In genomic region chr5:129465788-129466187, GRCm38 (mm10) we compare ENCODE assay signal across 31 mouse cellular contexts. TPM values are rescaled to one million over a fixed set of nuclear protein-coding genes. Genes with fewer than 3 reads are reported as not detected.
DNase-seq lines count a peak whose midpoint lies in the region; ATAC-seq and TF ChIP-seq lines count a peak whose summit lies in the region.
"Had no signal": no experiment of that assay in that cellular context is flagged by ENCODE, and none has a peak within 500 bp of the region (broad histone marks: within the 10 kb centered on the region; RNA-seq: fewer than 3 reads in every experiment).

No protein-coding gene starts in this region.

- no peak for ATAC-seq in midbrain, postnatal 0 days (ENCODE audit: low FRiP score)
- no peak for ATAC-seq in kidney, embryonic 16.5 days (ENCODE audit: low FRiP score, low TSS enrichment)
- ATAC-seq: activated CD4-positive, CD25-positive, alpha-beta regulatory T cell, adult 4 months; forebrain, embryonic 13.5 days; inflammation-experienced regulatory T-cells, adult 6 months had no signal

- H3K9me3 ChIP-seq in midbrain, postnatal 0 days (ENCODE audit: low read length) = no peaks in the 10 kb centered on the region
- no peaks in the 10 kb centered on the region for H3K9me3 ChIP-seq in kidney, embryonic 16.5 days (ENCODE audit: low read length)
- H3K9me3 ChIP-seq: embryonic facial prominence, embryonic 10.5 days; embryonic facial prominence, embryonic 15.5 days; forebrain, embryonic 13.5 days; hindbrain, embryonic 10.5 days; hindbrain, embryonic 15.5 days; kidney, embryonic 15.5 days; liver, embryonic 15.5 days; midbrain, embryonic 12.5 days; stomach, embryonic 15.5 days had no signal

- TF ChIP-seq CTCF in midbrain, postnatal 0 days (IDR thresholded peaks at IDR 0.05) = no peak

- H3K36me3 ChIP-seq in midbrain, postnatal 0 days (ENCODE audit: insufficient read depth, low read length) = no peaks in the 10 kb centered on the region
- H3K36me3 ChIP-seq in kidney, embryonic 16.5 days (ENCODE audit: insufficient read depth, low read length) = no peaks in the 10 kb centered on the region
- H3K36me3 ChIP-seq: embryonic facial prominence, embryonic 10.5 days; embryonic facial prominence, embryonic 15.5 days; hindbrain, embryonic 10.5 days; hindbrain, embryonic 15.5 days; kidney, embryonic 15.5 days; liver, embryonic 15.5 days; midbrain, embryonic 12.5 days; stomach, embryonic 15.5 days had no signal

- H3K4me3 ChIP-seq in midbrain, postnatal 0 days (ENCODE audit: low read depth, low read length) = no peak overlapping the region
- no peak overlapping the region for H3K4me3 ChIP-seq in kidney, embryonic 16.5 days (ENCODE audit: low read length)
- H3K4me3 ChIP-seq: embryonic facial prominence, embryonic 10.5 days; embryonic facial prominence, embryonic 15.5 days; forebrain, embryonic 13.5 days; hindbrain, embryonic 10.5 days; hindbrain, embryonic 15.5 days; kidney, embryonic 15.5 days; layer of hippocampus, adult 2 months; liver, embryonic 15.5 days; midbrain, embryonic 12.5 days; stomach, embryonic 15.5 days had no signal

- no peak overlapping the region for H3K4me2 ChIP-seq in midbrain, postnatal 0 days (ENCODE audit: low read depth, low read length, poor library complexity, severe bottlenecking)
- H3K4me2 ChIP-seq in kidney, embryonic 16.5 days (replicated peaks; ENCODE audit: low read depth, low read length) = no peak overlapping the region
- H3K4me2 ChIP-seq: embryonic facial prominence, embryonic 15.5 days; forebrain, embryonic 13.5 days; hindbrain, embryonic 15.5 days; kidney, embryonic 15.5 days; liver, embryonic 15.5 days; lung, embryonic 14.5 days; midbrain, embryonic 12.5 days; stomach, embryonic 15.5 days had no signal

- peak; percentile 64 to 67 for DNase-seq in right cerebral cortex, adult 2 months (ENCODE audit: low spot score in 2 of 2)
- DNase-seq in right cerebral cortex, postnatal 4 days = no peak
- DNase-seq in frontal cortex, postnatal 36 days (ENCODE audit: low spot score in 2 of 2) = peak; percentile 61
- peak; percentile 54 to 69 for DNase-seq in left cerebral cortex, postnatal 36 days (ENCODE audit: low spot score in 2 of 2)
- no peak for DNase-seq in midbrain, postnatal 0 days (ENCODE audit: low spot score)
- no peak for DNase-seq in kidney, adult 9 months
- DNase-seq: adrenal gland, adult 2 months; adrenal gland, postnatal 36 days; B cell, adult 2 months; cerebellum, adult 2 months; cerebellum, postnatal 14 days; gastrocnemius, postnatal 10 days; heart, postnatal 14 days; kidney, adult 11 months; kidney, postnatal 36 days; lung, embryonic 14.5 days; lung, postnatal 36 days; thymus, postnatal 25 days had no signal

- H3K27ac ChIP-seq in midbrain, postnatal 0 days (ENCODE audit: low read depth, low read length) = no peak overlapping the region
- no peak overlapping the region for H3K27ac ChIP-seq in kidney, embryonic 16.5 days (ENCODE audit: low read length)
- H3K27ac ChIP-seq: embryonic facial prominence, embryonic 10.5 days; embryonic facial prominence, embryonic 15.5 days; forebrain, embryonic 13.5 days; hindbrain, embryonic 10.5 days; hindbrain, embryonic 15.5 days; kidney, embryonic 15.5 days; layer of hippocampus, adult 2 months; liver, embryonic 15.5 days; midbrain, embryonic 12.5 days; stomach, embryonic 15.5 days had no signal

- H3K9ac ChIP-seq in midbrain, postnatal 0 days (replicated peaks; ENCODE audit: low read length, poor library complexity, severe bottlenecking) = no peak overlapping the region
- no peak overlapping the region for H3K9ac ChIP-seq in kidney, embryonic 16.5 days (replicated peaks; ENCODE audit: low read length)
- H3K9ac ChIP-seq: embryonic facial prominence, embryonic 15.5 days; forebrain, embryonic 13.5 days; hindbrain, embryonic 15.5 days; kidney, embryonic 15.5 days; liver, embryonic 15.5 days; lung, embryonic 14.5 days; midbrain, embryonic 12.5 days; stomach, embryonic 15.5 days had no signal

- intact Hi-C loops in left cerebral cortex, postnatal 36 days (cut with DNase I) = no loop called here

- no peaks in the 10 kb centered on the region for H3K4me1 ChIP-seq in midbrain, postnatal 0 days (ENCODE audit: insufficient read depth, low read length)
- peaks cover 5% of the 10 kb centered on the region for H3K4me1 ChIP-seq in kidney, embryonic 16.5 days (ENCODE audit: insufficient read depth, low read length)
- H3K4me1 ChIP-seq: forebrain, embryonic 13.5 days; liver, embryonic 15.5 days; midbrain, embryonic 12.5 days had no signal

- no peaks in the 10 kb centered on the region for H3K27me3 ChIP-seq in midbrain, postnatal 0 days (ENCODE audit: insufficient read depth, low read length)
- no peaks in the 10 kb centered on the region for H3K27me3 ChIP-seq in kidney, embryonic 16.5 days (ENCODE audit: insufficient read depth, low read length)
- H3K27me3 ChIP-seq: embryonic facial prominence, embryonic 15.5 days; forebrain, embryonic 13.5 days; hindbrain, embryonic 15.5 days; liver, embryonic 15.5 days; midbrain, embryonic 12.5 days; stomach, embryonic 15.5 days had no signal

- WGBS in midbrain, postnatal 0 days = 65% methylated on average over 2 of the region's 2 CpGs
- 67% methylated on average over 2 of the region's 2 CpGs for whole genome bisulfite sequencing in kidney, embryonic 16.5 days

RNA-seq across cellular contexts. Expression of gene Sfswap, which starts 35.2 kb away (rescaled TPM):
- total RNA-seq in left cerebral cortex, postnatal 36 days (2021) = 100 to 1,000 TPM in 1 of 2 experiments, 10 to 100 TPM in 1; 69.5 to 115 TPM
- total RNA-seq in midbrain, postnatal 0 days (2014; rRNA removed) = 88.2 and 120 TPM in 2 replicates
- 50.1 and 52.1 TPM in 2 replicates for polyA plus RNA-seq in midbrain, postnatal 0 days (2015; fragmentation: Nextera tagmentation; extraction: Ambion mirVana)
- 39.1 and 44.0 TPM in 2 replicates for polyA plus RNA-seq in kidney, embryonic 16.5 days (2015; fragmentation: Nextera tagmentation; extraction: Ambion mirVana)

Comparison
In these comparisons a context has a peak if more than half of its experiments do, and no peak if none do; other contexts are left out.
1. DNase-seq: peak in right cerebral cortex, adult 2 months (2 of 2), frontal cortex, postnatal 36 days (2 of 2) and left cerebral cortex, postnatal 36 days (2 of 2); none in right cerebral cortex, postnatal 4 days (single experiment), midbrain, postnatal 0 days (single experiment) and kidney, adult 9 months (single experiment).